Mouse (Mus musculus) adrenal gland, postnatal 4 days (tissue): ENCODE data around the gene Olfr1175-ps. TPM values are rescaled to one million over a fixed set of nuclear protein-coding genes. Genes with fewer than 3 reads are reported as not detected.

Source experiments
- DNase-seq, 2 experiments: peaks; one replicate each; pipeline ENCODE4 v3.0.0; 2021 to 2022; ENCODE audit warnings: low spot score in 2 of 2, mixed read lengths in 2 of 2
- long read RNA-seq, 2 experiments: library from polyadenylated mRNA; stranded (forward); transcript quantifications; one replicate each; pipeline ENCODE4 v2.0.0; 2021
- total RNA-seq, 2 experiments: library from RNA; stranded (reverse); gene quantifications; 2 replicates each; pipeline ENCODE4 v1.2.3; 2021

Gene Olfr1175-ps
- not detected for total RNA-seq
- long read RNA-seq, experiment 1, result 0 reads
- long read RNA-seq, experiment 2, result 0 reads

DNA sequence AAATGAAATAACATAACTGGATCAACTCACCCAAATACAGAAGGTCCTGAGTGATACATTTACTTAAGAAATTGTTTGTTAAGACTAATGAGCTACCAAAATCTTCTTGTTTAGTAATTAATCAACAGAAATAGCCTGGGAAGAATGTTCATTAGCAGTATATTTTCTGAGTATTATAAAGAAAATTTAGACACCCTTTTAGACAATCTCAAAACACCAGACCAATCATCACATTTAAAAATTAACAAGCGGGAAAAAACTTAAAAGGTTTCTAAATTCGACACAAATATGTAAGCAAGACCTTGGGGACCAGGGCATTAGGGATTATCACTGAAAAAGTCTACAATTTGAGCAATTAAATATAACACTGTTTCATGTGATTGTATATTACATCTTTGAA, at the start of gene Olfr1175-ps:
Olfr1175-ps (minus strand) TSS at position 101 of the 400 bp plus-strand sequence.
- no peak for DNase-seq

GRCm38 (mm10) chr2:88356304-88356703, 29.3 kb upstream of the Olfr1175-ps start:
- no peak for DNase-seq

GRCm38 (mm10) chr2:88346392-88346791, 19.4 kb upstream of the Olfr1175-ps start, which contains the start of gene Olfr1177-ps:
Olfr1177-ps (minus strand) TSS chr2:88346492.
- DNase-seq, result no peak

DNA sequence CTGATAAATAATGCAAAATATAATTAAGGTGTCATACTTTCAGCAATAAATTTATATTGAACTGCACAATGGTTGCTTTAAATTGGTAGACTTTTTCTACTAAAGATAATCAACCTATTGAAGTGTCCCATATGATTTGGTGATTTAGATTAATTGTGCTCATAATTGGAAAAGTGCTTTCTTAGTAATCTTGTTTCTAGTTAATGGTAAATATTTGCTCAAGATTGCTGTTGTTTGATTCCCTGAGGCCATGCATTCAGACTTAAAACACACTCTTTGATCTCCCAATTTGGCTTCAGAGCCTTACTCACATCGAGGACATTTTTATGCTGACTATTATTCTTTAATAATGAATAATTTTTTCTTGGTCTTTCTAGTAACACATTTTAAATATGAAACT, 9.4 kb upstream of the Olfr1175-ps start, which contains the start of gene Olfr1176:
Olfr1176 (plus strand) TSS at position 301 of the 400 bp plus-strand sequence.
- no peak for DNase-seq

- no peak for DNase-seq
These were observed 12.0 kb downstream of the Olfr1175-ps start, which contains the start of gene Olfr1174-ps for GRCm38 (mm10) chr2:88315035-88315434. Olfr1174-ps (minus strand) TSS chr2:88315135.

DNA sequence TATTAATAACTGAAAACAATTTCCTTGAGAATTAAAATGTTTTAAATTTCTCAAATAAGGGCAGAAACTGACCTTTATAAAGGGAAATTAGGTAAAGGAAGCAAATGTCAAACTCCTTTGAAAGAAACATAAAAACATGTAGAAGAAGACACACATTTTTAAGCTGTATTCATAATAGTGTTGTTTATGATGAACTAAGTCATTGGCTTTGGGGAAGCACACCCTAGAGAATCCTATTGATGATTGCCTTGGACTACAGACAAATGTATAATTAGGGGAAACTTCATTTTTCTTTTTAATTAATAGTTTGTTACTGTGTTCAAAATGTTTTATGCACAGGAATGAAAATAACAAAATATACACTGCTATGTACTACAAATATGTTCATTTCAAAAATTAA, 47.2 kb downstream of the Olfr1175-ps start, which contains the start of gene Olfr1173:
Olfr1173 (minus strand) TSS at position 101 of the 400 bp plus-strand sequence.
- DNase-seq, result no peak

Other genes starting within 250 kb of the Olfr1175-ps start
- not detected for gene Olfr1164, start 233.2 kb downstream of the Olfr1175-ps start, total RNA-seq
- not detected for gene Olfr1166, start 198.9 kb downstream of the Olfr1175-ps start, total RNA-seq
- gene Olfr1167, start 172.0 kb downstream of the Olfr1175-ps start, total RNA-seq, result not detected
- not detected for gene Olfr1168, start 145.3 kb downstream of the Olfr1175-ps start, total RNA-seq
- not detected for gene Olfr1170, start 98.9 kb downstream of the Olfr1175-ps start, total RNA-seq
- not detected for gene Olfr1173, start 47.3 kb downstream of the Olfr1175-ps start, total RNA-seq
- not detected for gene Olfr1174-ps, start 12.1 kb downstream of the Olfr1175-ps start, total RNA-seq
- not detected for gene Olfr1176, start 9.5 kb upstream of the Olfr1175-ps start, total RNA-seq
- not detected for gene Olfr1177-ps, start 19.3 kb upstream of the Olfr1175-ps start, total RNA-seq
- not detected for gene Olfr1178, start 59.8 kb upstream of the Olfr1175-ps start, total RNA-seq
- not detected for gene Olfr1179, start 79.2 kb upstream of the Olfr1175-ps start, total RNA-seq
- not detected for gene Olfr1180, start 91.9 kb upstream of the Olfr1175-ps start, total RNA-seq
- gene Olfr1181, start 99.0 kb upstream of the Olfr1175-ps start, total RNA-seq, result not detected
- gene Gm13757, start 121.9 kb upstream of the Olfr1175-ps start, total RNA-seq, result not detected
- gene Olfr1183, start 127.7 kb upstream of the Olfr1175-ps start, total RNA-seq, result not detected
- not detected for gene Olfr1184, start 156.4 kb upstream of the Olfr1175-ps start, total RNA-seq
- gene Olfr1185-ps1, start 166.1 kb upstream of the Olfr1175-ps start, total RNA-seq, result not detected
- gene Olfr1186, start 191.3 kb upstream of the Olfr1175-ps start, total RNA-seq, result not detected
- not detected for gene Olfr1188, start 229.7 kb upstream of the Olfr1175-ps start, total RNA-seq